Mouse (Mus musculus) embryonic facial prominence, embryonic 14.5 days (tissue): ENCODE measurements around the gene Cinp. TPM values are rescaled to one million over a fixed set of nuclear protein-coding genes. Genes with fewer than 3 reads are reported as not detected.

Experiments
- ATAC-seq: fragments of 200-750 bp; cut with Nextera tagmentation; 2 replicates; pipeline ENCODE4 v1.8.0; 2017; ENCODE audit warnings: low read depth, moderate number of reproducible peaks, moderate TSS enrichment
- DNase-seq: peaks from one replicate; pipeline ENCODE4 v3.0.0-alpha.2; 2015; ENCODE audit warnings: low spot score
- H3K27ac ChIP-seq: fragments of 300-500 bp; sonication (generic); replicated peaks from 2 replicates; pipeline ENCODE4 v1.5.1; 2014; ENCODE audit warnings: low read depth, mild to moderate bottlenecking, low read length, moderate library complexity
- H3K27me3 ChIP-seq: fragments of 300-500 bp; sonication (generic); replicated peaks from 2 replicates; pipeline ENCODE4 v1.6.1; 2014; ENCODE audit warnings: low read length; ENCODE audit not compliant: control insufficient read depth, insufficient read depth
- H3K36me3 ChIP-seq: fragments of 300-500 bp; sonication (generic); 2 replicates; pipeline ENCODE4 v1.6.1; 2014; ENCODE audit warnings: low read length, mixed read lengths; ENCODE audit not compliant: control insufficient read depth, insufficient read depth
- H3K4me1 ChIP-seq: fragments of 300-500 bp; sonication (generic); 2 replicates; pipeline ENCODE4 v1.6.1; 2014; ENCODE audit warnings: antibody characterized with exemption, low read length; ENCODE audit not compliant: control insufficient read depth, insufficient read depth
- H3K4me2 ChIP-seq: fragments of 300-500 bp; sonication (generic); 2 replicates; pipeline ENCODE4 v1.6.1; 2014; ENCODE audit warnings: low read depth, mild to moderate bottlenecking, low read length, moderate library complexity, mixed read lengths
- H3K4me3 ChIP-seq: fragments of 300-500 bp; sonication (generic); 2 replicates; pipeline ENCODE4 v1.5.1; 2014; ENCODE audit warnings: low read depth, mild to moderate bottlenecking, low read length
- H3K9ac ChIP-seq: fragments of 300-500 bp; sonication (generic); 2 replicates; pipeline ENCODE4 v1.6.1; 2014; ENCODE audit warnings: low read depth, mild to moderate bottlenecking, low read length, moderate library complexity, mixed read lengths
- H3K9me3 ChIP-seq: fragments of 300-500 bp; sonication (generic); 2 replicates; pipeline ENCODE4 v1.6.1; 2016; ENCODE audit warnings: low read length; ENCODE audit not compliant: control insufficient read depth
- WGBS: fragments of 180-500 bp; shearing (Covaris S2); extraction: QIAGEN DNeasy Blood & Tissue Kit; methylation state at CpG from one replicate; pipeline ENCODE4 v1.1.7; 2014; 5-methylcytosine and 5-hydroxymethylcytosine counted together
- polyA plus RNA-seq: library from polyadenylated mRNA; unstranded; fragments of >200 nt; fragmentation: Nextera tagmentation; extraction: Ambion mirVana; gene quantifications from 2 replicates; pipeline ENCODE4 v1.2.1, GENCODE M21; 2014

Gene Cinp
- polyA plus RNA-seq, 1 experiment from 2014 or later, result 75.0 TPM

DNA sequence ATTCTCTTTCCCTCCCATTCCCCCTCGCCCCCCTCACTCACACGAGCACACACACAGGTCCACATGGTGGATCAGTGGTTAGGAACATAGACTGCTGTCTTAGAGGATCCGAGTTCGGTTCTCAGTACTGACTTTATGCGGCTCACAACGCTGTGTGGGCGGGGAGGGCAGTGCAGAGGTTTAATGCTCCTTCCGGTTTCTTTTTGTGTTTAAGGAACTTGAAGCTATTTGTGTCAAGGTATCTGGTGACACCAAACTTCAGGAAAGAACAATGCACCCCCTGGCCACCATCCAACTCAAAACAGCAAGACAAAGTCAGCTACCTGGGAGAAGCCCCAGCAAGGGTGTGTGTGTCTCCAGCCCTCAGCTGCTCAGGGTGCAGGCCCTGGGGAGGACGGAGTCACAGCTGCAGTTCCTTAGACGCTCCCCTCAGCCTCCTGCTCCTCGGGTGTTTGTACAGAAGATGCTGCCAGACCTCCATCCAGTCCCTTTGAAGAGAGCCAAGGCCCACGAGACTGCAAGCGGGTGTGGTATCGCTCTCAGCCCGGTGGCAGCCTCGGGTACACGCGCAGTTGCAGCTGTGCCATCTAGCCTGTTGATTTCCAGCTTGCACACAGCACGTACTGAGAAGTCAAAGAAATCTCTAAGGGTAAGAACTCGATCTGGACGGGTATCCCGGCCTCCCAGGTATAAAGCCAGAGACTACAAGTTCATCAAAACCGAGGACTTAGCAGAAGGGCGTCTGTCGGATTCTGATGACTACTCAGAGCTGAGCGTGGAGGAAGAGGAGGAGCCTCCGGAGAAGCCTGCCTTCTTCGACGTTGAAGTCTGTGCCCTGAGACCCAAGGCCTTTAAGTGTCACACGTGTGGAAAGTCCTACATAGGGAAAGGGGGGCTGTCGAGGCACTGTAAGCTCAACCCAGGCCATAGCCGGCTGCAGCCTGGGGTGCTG lies 33.9 kb downstream of the Cinp start:
- Histone ChIP-seq H3K27ac (0 out of 2 replicates have a peak overlapping the region, but pooled peaks have one; percentile 21), H3K9me3 (no peaks in the 10 kb centered on the region), H3K4me2 (no peak overlapping the region), H3K9ac (no peak overlapping the region), H3K36me3 (peaks cover 32% of the 10 kb centered on the region), H3K4me1 (no peaks in the 10 kb centered on the region; the same call in 1 of the 2 replicates), H3K4me3 (no peak overlapping the region), H3K27me3 (no peaks in the 10 kb centered on the region)
- ATAC-seq (peak; percentile 50; the same call in 1 of the 2 replicates), DNase-seq (peak; percentile 45)
- 85% methylated on average over 32 of the region's 32 CpGs for WGBS

DNA sequence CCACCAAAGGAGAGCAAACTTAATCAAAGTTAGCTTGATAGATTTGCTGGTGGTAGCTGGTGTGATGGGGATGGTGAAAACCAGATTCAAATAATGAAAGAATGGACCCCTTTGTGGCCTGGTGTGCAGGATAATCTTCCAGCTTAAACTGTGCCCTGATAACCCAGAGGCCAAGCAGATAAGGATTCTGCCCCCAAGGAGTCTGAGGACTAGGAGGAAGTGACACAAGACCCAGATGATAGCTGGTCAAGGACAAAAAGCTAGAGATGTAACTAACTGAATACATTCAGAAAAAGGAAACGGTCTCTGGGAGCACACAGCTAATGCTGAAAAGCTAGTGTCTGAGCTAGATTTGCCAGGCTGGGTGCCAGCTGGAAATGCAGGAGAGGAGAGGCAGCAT lies 37.0 kb downstream of the Cinp start:
- H3K27me3 ChIP-seq, result no peaks in the 10 kb centered on the region
- no peak overlapping the region for H3K4me2 ChIP-seq
- no peak overlapping the region for H3K4me3 ChIP-seq
- no peak for DNase-seq
- no peaks in the 10 kb centered on the region; the same call in 1 of the 2 replicates for H3K4me1 ChIP-seq
- 0 out of 2 replicates have a peak overlapping the region, but pooled peaks have one; percentile 5 for H3K9ac ChIP-seq
- no peaks in the 10 kb centered on the region for H3K9me3 ChIP-seq
- ATAC-seq, result no peak
- 85% methylated on average over 1 of the region's 1 CpGs for WGBS
- H3K36me3 ChIP-seq, result peaks cover 18% of the 10 kb centered on the region
- no peak overlapping the region for H3K27ac ChIP-seq

DNA sequence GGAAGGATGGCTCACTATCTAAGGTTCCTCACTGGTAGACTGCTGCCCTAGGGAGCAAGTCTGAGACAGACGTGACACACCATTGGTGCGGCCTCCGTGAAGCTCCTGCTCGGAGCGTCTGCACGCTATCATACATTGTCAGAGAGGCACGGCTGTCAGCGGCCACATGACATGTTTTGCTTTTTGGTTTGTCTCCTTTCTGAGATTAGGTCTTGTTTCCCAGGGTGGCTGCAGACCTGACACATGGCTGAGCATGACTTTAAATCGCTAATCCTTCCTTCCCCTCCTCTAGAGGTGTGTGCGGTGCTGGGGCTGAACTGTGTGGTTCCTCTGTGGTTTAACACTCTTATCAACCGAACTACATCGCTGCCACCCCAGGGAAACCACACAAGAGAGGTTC lies 37.5 kb downstream of the Cinp start:
- peak overlapping the region; percentile 78 for H3K4me2 ChIP-seq
- 0 out of 2 replicates have a peak, but pooled peaks cover 2% of the 10 kb centered on the region for H3K27me3 ChIP-seq
- no peak overlapping the region for H3K27ac ChIP-seq
- WGBS, result 74% methylated on average over 12 of the region's 12 CpGs
- no peaks in the 10 kb centered on the region; the same call in 1 of the 2 replicates for H3K4me1 ChIP-seq
- peak overlapping the region; percentile 5; the same call in 1 of the 2 replicates for H3K9ac ChIP-seq
- DNase-seq, result no peak
- ATAC-seq, result no peak
- peak overlapping the region; percentile 88 for H3K4me3 ChIP-seq
- H3K9me3 ChIP-seq, result no peaks in the 10 kb centered on the region
- H3K36me3 ChIP-seq, result peaks cover 15% of the 10 kb centered on the region

DNA sequence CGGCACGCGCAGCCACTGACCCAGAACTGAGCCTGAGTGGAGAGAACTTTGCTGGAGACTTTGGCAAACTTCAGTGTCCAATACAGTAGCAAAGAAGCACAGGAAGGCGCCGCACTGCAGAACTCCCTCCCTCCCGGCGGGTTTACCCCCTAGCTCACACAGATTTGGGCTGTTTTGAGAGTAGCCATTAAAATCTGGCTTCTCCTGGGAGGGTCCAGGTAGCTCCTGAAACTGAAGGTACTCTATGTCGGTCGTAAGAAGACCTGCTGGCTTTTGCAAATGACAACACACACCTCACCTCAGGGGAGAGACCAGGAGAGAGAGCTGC lies 38.1 kb downstream of the Cinp start:
- 13% methylated on average over 9 of the region's 9 CpGs for WGBS
- Histone ChIP-seq H3K36me3 (peaks cover 10% of the 10 kb centered on the region), H3K27me3 (0 out of 2 replicates have a peak, but pooled peaks cover 5% of the 10 kb centered on the region), H3K4me2 (peak overlapping the region; percentile 78), H3K9me3 (no peaks in the 10 kb centered on the region), H3K4me1 (no peaks in the 10 kb centered on the region; the same call in 1 of the 2 replicates), H3K4me3 (peak overlapping the region; percentile 88), H3K27ac (peak overlapping the region; percentile 84), H3K9ac (peak overlapping the region; percentile 95)
- DNase-seq (no peak), ATAC-seq (no peak)

DNA sequence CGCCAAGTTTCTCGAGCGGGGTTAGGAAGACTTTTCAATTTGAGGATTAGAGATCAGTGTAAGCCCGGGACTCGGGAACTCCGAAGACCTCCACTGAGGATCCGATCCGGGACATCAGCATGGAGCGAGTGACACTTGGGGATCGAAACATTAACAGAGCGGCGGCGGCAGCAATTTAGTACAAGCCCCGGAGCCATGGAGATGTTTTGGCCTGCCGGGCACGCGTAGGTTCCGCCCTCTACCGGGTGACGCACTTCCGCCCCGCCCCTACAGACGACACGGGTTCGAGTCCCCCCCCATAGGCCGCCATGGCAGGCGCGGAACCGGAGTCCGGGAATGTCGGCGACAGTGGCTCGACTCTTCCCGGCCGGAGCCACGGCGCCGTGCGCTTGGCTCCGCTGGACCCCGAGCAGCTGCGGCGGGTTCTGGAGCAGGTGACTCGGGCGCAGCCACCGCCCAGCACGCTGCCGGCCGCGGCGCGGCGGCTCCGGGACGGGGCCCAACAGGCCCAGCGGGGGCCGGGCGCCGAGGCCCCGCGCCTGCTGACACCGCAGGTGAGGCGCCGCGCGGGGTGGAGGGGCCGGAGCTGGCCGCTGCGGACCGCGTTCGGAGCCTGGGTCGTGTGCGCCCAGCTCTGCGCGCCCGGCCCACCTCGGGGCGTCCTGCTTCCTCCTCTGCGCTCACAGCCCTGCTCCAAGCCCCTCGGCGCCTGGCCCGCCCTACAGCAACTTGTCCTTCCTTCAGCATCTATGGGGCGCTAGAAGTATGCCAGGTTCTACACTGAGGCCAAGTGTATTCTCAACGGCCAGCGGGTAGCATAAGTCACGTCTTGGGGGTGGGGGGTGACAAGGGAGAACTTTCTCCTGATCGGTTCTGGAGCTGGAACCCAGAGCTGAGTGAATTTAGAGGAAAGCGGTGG lies 38.7 kb downstream of the Cinp start, which contains the start of gene Zfp839:
Zfp839 (plus strand) TSS at position 244 of the 919 bp plus-strand sequence.
- peak within 1 kb of the TSS; percentile 84 for H3K27ac ChIP-seq
- H3K36me3 ChIP-seq, result peaks cover 3% of the 10 kb centered on the region
- WGBS, result 1% methylated on average over 37 of the region's 89 CpGs
- H3K9me3 ChIP-seq, result no peaks in the 10 kb centered on the region
- H3K4me3 ChIP-seq, result peak within 1 kb of the TSS; percentile 88
- DNase-seq (peak; percentile 88), ATAC-seq (peak; percentile 83)
- H3K9ac ChIP-seq, result peak within 1 kb of the TSS; percentile 95
- H3K4me1 ChIP-seq, result peaks cover 3% of the 10 kb centered on the region; the same call in 1 of the 2 replicates
- 0 out of 2 replicates have a peak, but pooled peaks cover 5% of the 10 kb centered on the region for H3K27me3 ChIP-seq
- peak within 1 kb of the TSS; percentile 78 for H3K4me2 ChIP-seq

DNA sequence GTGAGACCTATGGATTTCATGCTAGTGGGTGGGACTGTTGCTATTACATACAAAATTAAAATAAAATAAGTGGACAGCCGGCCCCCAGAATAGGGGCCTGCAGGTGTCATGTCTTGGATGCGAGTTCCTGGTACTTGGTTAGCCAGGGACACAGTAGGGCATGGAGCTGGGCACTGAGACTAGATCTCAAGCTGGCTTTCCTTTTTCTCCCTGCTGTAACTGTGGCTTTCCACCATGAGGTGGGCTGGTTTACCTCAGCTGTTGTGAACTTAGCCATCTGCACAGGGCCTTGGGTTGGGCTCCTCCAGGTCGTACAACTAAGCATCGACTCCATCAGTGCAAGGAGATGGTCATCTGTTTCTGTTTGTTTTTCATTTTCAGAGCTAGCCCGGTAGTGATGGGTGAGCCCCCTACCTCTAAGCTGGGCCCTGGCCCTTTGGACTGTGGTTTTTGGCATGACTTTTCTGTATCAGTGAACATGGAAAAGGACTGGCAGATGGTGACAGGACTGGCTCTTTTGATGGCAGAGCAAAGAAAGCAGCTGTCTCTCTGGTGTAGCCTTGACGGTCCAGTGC lies 42.7 kb downstream of the Cinp start:
- 77% methylated on average over 6 of the region's 6 CpGs for WGBS
- Histone ChIP-seq H3K4me1 (peaks cover 3% of the 10 kb centered on the region; the same call in 1 of the 2 replicates), H3K4me3 (peak overlapping the region; percentile 49), H3K9ac (peak overlapping the region; percentile 64; the same call in 1 of the 2 replicates), H3K27ac (no peak overlapping the region), H3K36me3 (no peaks in the 10 kb centered on the region), H3K27me3 (0 out of 2 replicates have a peak, but pooled peaks cover 5% of the 10 kb centered on the region), H3K4me2 (peak overlapping the region; percentile 74), H3K9me3 (no peaks in the 10 kb centered on the region)
- no peak for DNase-seq
- ATAC-seq, result no peak

DNA sequence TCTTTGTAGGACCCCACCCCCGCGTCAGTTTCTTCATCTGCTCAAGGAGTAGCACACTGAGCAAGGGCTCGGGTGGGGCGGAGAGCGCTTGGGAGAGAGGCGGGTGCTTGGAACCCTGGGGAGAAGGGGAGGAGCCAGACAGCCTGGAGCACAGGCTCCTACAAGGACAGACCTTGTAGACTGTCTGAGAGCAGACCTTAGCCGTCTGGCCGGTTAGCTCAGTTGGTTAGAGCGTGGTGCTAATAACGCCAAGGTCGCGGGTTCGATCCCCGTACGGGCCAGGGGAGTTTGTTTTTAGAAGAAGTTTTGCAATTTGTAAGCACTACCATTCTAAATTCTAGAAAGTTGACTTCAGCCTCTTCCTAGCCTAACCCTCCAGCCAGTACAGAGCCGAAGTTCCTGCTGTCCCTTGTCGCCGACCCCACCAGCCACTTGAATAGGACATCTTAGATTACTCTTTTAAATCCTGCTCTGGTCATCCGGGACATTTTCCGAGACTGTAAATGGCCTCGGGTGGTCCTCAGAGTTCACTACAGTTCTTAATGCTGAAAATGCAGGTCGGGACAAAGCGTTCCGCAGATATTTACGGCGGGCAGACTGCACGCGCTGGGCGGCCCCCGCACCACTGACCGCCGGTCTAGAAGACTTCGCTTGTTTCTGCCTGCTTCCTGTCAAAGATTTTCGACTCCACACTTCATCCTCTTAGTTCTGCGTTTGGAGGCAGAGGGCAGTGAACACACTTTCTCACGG lies 43.6 kb downstream of the Cinp start:
- Histone ChIP-seq H3K4me2 (peak overlapping the region; percentile 74), H3K36me3 (no peaks in the 10 kb centered on the region), H3K4me3 (peak overlapping the region; percentile 49), H3K27ac (peak overlapping the region; percentile 53), H3K4me1 (0 out of 2 replicates have a peak, but pooled peaks cover 3% of the 10 kb centered on the region), H3K9ac (peak overlapping the region; percentile 64), H3K27me3 (0 out of 2 replicates have a peak, but pooled peaks cover 5% of the 10 kb centered on the region), H3K9me3 (no peaks in the 10 kb centered on the region)
- DNase-seq (peak; percentile 95), ATAC-seq (peak; percentile 88)
- WGBS, result under 1% methylated on average over 36 of the region's 36 CpGs
